Mouse (Mus musculus): Measurements from ENCODE around the gene Ppm1n. TPM values are rescaled to one million over a fixed set of nuclear protein-coding genes. Genes with fewer than 3 reads are reported as not detected.

Ppm1n gene
- not detected for polyA plus RNA-seq (2017; shearing (Covaris generic))

DNA sequence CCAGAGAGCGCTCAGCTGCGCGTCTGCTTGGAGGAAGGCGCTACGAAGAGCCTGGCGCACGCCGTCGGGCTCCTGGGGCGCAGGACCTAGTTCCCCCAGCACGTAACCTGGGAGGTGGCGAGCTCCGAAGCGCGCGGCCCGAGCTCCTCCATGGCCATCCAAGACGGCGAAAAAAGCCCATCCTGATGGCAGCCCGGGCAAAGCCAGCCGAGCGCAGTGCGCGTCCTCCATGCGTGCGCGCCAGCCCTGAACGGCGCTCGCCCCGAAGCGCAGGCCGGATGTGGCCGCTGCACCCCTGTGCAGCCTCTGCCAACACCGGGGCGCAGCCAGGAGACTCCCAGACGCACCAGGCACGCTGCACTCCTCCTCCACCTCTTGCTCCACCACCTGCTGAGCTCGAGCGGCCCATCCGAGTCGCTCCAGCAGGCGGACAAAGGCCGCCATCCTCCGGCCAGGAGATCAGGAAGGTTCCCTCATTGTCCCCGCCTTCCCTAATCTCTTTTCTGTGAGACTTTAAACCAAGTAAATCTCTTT is at the start of gene Ppm1n:
TSS of gene Ppm1n (minus strand) at position 484 of the 534 bp plus-strand sequence.

DNA sequence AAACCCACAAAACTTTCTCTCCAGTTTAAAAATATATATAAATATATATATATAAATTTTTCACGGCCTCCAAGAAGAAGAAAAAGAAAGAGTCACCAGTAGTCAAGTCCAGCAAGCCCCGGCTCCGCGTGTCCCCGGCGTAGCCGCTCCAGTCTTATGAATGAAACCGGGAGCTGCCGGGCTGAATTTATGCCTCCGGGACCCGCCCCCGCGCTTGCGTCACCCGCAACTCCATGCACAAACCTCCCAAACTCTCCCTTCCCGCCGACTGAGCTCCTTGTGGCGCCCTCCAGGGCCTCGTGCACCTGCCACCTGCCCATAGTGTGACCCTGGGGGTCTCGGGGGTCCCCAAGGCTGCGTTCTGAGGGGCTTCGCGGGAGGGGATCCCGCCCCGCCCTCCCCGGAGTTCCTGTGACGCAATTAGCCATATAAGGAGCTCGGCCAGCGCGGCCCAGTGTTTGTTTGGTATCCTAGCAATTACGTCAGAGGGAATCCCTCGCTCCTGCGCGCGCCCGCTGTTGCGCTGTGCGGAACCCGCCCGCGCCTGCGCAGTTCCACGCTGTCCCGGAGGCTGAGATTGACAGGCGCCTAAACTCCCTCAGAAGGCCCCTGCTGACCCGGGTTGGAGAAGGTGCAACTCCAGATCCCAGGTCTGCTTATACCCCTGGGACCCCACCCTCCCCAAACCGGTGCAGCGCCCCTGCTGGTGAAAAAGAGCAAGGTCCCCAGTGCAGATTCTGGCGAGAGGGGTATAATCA is 30.2 kb upstream of the Ppm1n start, which contains the start of gene Fosb:
TSS of gene Fosb (minus strand) at position 168 of the 758 bp plus-strand sequence.

DNA sequence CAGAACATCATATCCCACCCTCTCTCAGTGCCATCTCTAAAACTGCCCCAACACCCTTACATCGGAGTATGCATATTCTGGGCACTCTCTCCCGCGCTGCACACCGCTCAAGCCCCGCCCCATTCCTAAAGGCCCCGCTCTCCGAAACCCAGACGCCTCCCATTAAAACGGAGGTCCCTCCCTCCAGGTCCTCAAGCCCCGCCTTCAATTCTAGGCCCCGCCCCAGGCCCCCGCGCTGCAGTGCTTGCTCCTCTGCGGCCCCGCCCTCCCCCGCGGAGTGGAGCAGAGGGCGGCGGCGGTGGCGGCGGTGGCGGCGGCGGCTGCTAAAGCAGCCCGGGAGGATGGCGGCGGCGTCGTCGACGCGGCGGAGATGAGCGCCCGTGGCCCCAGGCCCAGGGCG is 2.5 kb upstream of the Ppm1n start, which contains the start of gene Rtn2:
TSS of gene Rtn2 (plus strand) at position 240 of the 400 bp plus-strand sequence.

DNA sequence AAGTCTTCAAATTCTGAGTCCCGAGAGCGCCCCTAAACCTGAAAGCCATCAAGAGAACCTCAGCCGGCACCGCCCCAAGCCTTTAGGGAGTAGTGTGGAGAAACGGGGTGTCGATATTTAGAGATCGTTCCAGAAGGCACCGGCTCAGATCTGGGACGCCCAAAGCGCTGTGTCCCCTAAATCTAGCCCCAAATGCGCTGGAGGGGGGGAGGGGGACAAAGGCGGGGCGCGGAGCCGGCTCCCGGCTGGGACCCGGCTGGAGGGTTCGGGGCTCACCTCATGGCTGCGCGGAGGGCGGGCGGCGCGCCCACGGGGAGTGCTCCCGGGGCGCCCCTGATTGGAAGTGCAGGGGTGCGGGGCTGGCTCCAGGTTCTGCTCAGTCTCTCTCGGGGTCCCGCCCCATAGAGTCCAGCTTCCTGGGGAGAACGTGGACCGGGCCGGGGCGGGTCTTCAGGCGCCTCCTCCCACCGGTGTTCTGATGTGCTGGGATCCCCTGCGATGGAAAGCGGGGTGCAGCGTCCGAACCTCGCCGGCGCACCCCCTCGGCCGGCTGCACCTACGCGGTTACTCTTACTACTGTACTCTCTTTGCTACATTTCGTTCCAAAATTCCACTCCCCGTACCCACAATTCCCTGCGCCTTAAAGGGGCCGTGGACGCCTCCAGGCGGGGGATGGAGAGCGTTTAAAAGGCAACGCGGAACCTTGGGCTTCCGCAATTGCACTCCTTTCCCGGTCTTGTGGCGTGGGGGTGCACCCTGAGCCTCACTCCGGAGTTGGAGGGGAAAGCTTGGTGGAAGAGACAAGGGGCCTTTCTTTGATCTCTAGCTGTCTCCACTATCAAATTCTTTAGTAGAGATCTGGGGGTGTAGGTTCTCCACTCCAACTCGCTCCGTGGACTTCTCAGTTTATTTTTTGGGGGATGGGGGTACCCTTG is 8.4 kb downstream of the Ppm1n start, which contains the start of gene Vasp:
TSS of gene Vasp (minus strand) at position 580 of the 935 bp plus-strand sequence.

DNA sequence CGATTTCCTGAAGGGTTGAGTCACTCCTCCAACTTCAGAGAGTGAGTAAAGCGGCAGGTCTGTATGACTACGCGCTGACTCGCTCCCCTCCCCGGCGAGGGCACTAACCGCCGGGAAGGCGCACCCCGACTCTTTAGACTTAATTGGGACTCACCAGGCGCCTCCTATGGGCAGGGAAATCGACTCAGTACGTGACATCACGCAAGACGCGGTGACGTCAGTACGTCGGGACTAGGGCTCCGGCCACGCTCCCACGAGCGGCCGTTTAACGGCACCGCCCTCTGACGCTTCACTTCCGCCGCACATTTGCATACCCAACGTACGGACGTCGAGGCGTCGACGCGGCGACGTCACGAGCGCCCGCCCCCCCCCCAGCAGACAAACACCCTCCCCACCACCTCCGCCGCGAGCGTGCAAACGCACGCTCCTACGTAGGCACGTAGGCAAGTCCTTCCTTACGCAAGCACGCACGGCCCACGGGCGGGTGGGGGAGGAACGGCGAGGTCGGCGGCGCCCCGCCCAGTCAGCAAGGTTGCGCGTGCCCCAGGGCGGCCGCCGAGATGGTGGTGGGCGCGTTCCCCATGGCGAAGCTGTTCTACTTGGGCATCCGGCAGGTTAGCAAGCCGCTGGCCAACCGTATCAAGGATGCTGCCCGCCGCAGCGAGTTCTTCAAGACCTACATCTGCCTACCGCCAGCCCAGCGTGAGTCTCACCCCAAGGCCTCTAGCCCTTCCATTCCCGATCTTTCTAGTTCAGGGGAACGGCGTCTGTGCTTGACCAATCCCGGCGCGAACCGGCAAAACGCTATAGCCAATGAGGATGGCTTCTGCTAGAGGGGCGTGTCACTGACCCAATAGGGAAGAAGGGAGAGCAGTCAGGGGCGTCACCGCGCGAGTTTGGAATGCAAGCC is 51.7 kb downstream of the Ppm1n start, which contains the start of gene Opa3:
TSS of gene Opa3 (plus strand) at position 452 of the 910 bp plus-strand sequence.

Other genes starting within 250 kb of the Ppm1n start
- not detected for gene Rsph6a, start 225.4 kb downstream of the Ppm1n start, polyA plus RNA-seq (2017; shearing (Covaris generic))
- gene Dmwd, start 203.8 kb downstream of the Ppm1n start, polyA plus RNA-seq (2017; shearing (Covaris generic)) = not detected
- not detected for gene Dmpk, start 196.2 kb downstream of the Ppm1n start, polyA plus RNA-seq (2017; shearing (Covaris generic))
- gene Six5, start 185.5 kb downstream of the Ppm1n start, polyA plus RNA-seq (2017; shearing (Covaris generic)) = not detected
- gene Gm4969, start 161.7 kb downstream of the Ppm1n start, polyA plus RNA-seq (2017; shearing (Covaris generic)) = not detected
- 11.7 TPM for gene Fbxo46, start 160.2 kb downstream of the Ppm1n start, polyA plus RNA-seq (2017; shearing (Covaris generic))
- 11.9 TPM for gene Qpctl, start 130.8 kb downstream of the Ppm1n start, polyA plus RNA-seq (2017; shearing (Covaris generic))
- 31.4 TPM for gene Snrpd2, start 130.3 kb downstream of the Ppm1n start, polyA plus RNA-seq (2017; shearing (Covaris generic))
- not detected for gene Gipr, start 113.9 kb downstream of the Ppm1n start, polyA plus RNA-seq (2017; shearing (Covaris generic))
- 14.0 TPM for gene Eml2, start 103.6 kb downstream of the Ppm1n start, polyA plus RNA-seq (2017; shearing (Covaris generic))
- gene Gpr4, start 67.5 kb downstream of the Ppm1n start, polyA plus RNA-seq (2017; shearing (Covaris generic)) = 0.16 TPM
- gene Opa3, start 51.7 kb downstream of the Ppm1n start, polyA plus RNA-seq (2017; shearing (Covaris generic)) = 47.3 TPM
- 193 TPM for gene Vasp, start 8.2 kb downstream of the Ppm1n start, polyA plus RNA-seq (2017; shearing (Covaris generic))
- not detected for gene Rtn2, start 2.6 kb upstream of the Ppm1n start, polyA plus RNA-seq (2017; shearing (Covaris generic))
- gene Fosb, start 30.0 kb upstream of the Ppm1n start, polyA plus RNA-seq (2017; shearing (Covaris generic)) = 7.9 TPM
- gene Ercc1, start 64.7 kb upstream of the Ppm1n start, polyA plus RNA-seq (2017; shearing (Covaris generic)) = 67.3 TPM
- gene Cd3eap, start 79.4 kb upstream of the Ppm1n start, polyA plus RNA-seq (2017; shearing (Covaris generic)) = 9.8 TPM
- gene Ppp1r13l, start 79.7 kb upstream of the Ppm1n start, polyA plus RNA-seq (2017; shearing (Covaris generic)) = 0.25 TPM
- 9.8 TPM for gene Ercc2, start 101.9 kb upstream of the Ppm1n start, polyA plus RNA-seq (2017; shearing (Covaris generic))
- 11.8 TPM for gene Klc3, start 124.0 kb upstream of the Ppm1n start, polyA plus RNA-seq (2017; shearing (Covaris generic))
- not detected for gene Ckm, start 124.7 kb upstream of the Ppm1n start, polyA plus RNA-seq (2017; shearing (Covaris generic))
- gene Mark4, start 178.8 kb upstream of the Ppm1n start, polyA plus RNA-seq (2017; shearing (Covaris generic)) = 8.7 TPM
- not detected for gene Exoc3l2, start 183.3 kb upstream of the Ppm1n start, polyA plus RNA-seq (2017; shearing (Covaris generic))
- gene Bloc1s3, start 228.3 kb upstream of the Ppm1n start, polyA plus RNA-seq (2017; shearing (Covaris generic)) = 3.8 TPM
- 58.6 TPM for gene Trappc6a, start 228.3 kb upstream of the Ppm1n start, polyA plus RNA-seq (2017; shearing (Covaris generic))
- not detected for gene Nkpd1, start 237.8 kb upstream of the Ppm1n start, polyA plus RNA-seq (2017; shearing (Covaris generic))

Measured in naive thymus-derived CD4-positive, alpha-beta T cell, adult 5 months (primary cell).